Mouse (Mus musculus) megakaryocyte progenitor cell, adult 5-6 weeks (primary cell): ENCODE measurements around the gene Gm20903. TPM values are rescaled to one million over a fixed set of nuclear protein-coding genes. Genes with fewer than 3 reads are reported as not detected.
"Not testable (repeated sequence)": the region's sequence is repeated elsewhere in the genome, so short reads cannot be mapped to it uniquely, and the experiment has no call there.

Experiments
- ATAC-seq: replicated peaks from 2 replicates; pipeline ENCODE4 v1.8.0; 2016; ENCODE audit warnings: mild to moderate bottlenecking, moderate TSS enrichment, inconsistent platforms; ENCODE audit not compliant: poor library complexity
- total RNA-seq, 2 experiments: library from RNA; stranded (forward) in 1 of 2; stranded (reverse) in 1 of 2; fragments of 157-497, 149-512 nt in 1 of 2; fragments of 200-1000 nt in 1 of 2; gene quantifications; 2 replicates each; pipeline versions ENCODE4 v1.2.3 to v1.2.4; 2015 to 2017

Gm20903 gene
- total RNA-seq (2015): not detected in 2 replicates
- total RNA-seq (2017): not detected in 2 replicates

DNA sequence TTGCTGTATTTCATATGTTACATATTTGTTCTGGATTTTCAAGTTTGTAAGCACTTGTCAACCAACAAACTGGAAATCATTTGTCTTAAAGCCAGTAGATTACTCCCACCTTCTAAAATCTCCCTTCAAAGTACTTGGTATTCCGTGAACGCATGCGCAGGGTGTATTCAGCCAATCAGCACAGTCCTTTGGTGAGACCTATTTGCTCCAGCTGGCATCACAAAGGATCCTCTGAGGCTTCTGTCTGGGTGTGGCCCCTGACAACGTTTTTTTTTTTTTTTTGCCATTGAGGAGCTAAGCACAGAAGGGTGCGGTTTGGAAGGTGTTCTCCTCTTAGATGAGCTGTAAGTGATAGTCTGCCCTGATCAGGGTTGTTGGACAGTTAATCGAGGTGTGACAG lies at the start of gene Gm20903:
TSS of gene Gm20903 (plus strand) at position 301 of the 400 bp plus-strand sequence.
- not testable (repeated sequence) for ATAC-seq
